Mouse (Mus musculus) liver, embryonic 14.5 days (tissue): ENCODE measurements at regions not wholly inside any gene's neighbourhood (a gene's known extent, or its start where the extent isn't known, plus 50 kb on each side); places are given as distances from the start of the nearest gene placed in this dataset.

Experiments used
- CTCF ChIP-seq: IDR thresholded peaks from 2 replicates; pipeline ENCODE4 v1.5.1; 2016; ENCODE audit warnings: antibody characterized with exemption, low read depth, control low read depth
- EP300 ChIP-seq: IDR thresholded peaks from 2 replicates; pipeline ENCODE4 v1.6.1; 2016; ENCODE audit warnings: antibody characterized with exemption, low read depth

- TF ChIP-seq EP300: no peak
- TF ChIP-seq CTCF: no peak
These were observed 195.9 kb downstream of the Gm826 start for GRCm38 (mm10) chr2:160138091-160138490.
